Mouse (Mus musculus) liver, embryonic 14.5 days (tissue): ENCODE data around the gene Leap2. TPM values are rescaled to one million over a fixed set of nuclear protein-coding genes. Genes with fewer than 3 reads are reported as not detected.

ENCODE experiments used
- ATAC-seq: fragments of 200-750 bp; cut with Nextera tagmentation; 2 replicates; pipeline ENCODE4 v1.8.0; 2017; ENCODE audit warnings: moderate number of reproducible peaks, mild to moderate bottlenecking, moderate library complexity; ENCODE audit not compliant: insufficient read depth
- DNase-seq, 3 experiments: peaks; one replicate each; pipeline ENCODE4 v3.0.0-alpha.2; 2012 to 2013; ENCODE audit warnings: low read depth in 3 of 3, low spot score in 3 of 3
- H3K27ac ChIP-seq: fragments of 300-500 bp; sonication (generic); 2 replicates; pipeline ENCODE4 v1.5.1; 2014; ENCODE audit warnings: moderate library complexity, mild to moderate bottlenecking, control low read depth, inconsistent platforms
- H3K27me3 ChIP-seq: fragments of 300-500 bp; sonication (generic); 2 replicates; pipeline ENCODE4 v1.6.1; 2014; ENCODE audit warnings: mild to moderate bottlenecking, low read length, moderate library complexity; ENCODE audit not compliant: control insufficient read depth, insufficient read depth
- H3K36me3 ChIP-seq: fragments of 300-500 bp; sonication (generic); replicated peaks from 2 replicates; pipeline ENCODE4 v1.6.1; 2014; ENCODE audit warnings: low read depth; ENCODE audit not compliant: control insufficient read depth, insufficient read depth
- H3K4me1 ChIP-seq, 2 experiments: fragments of 200-500 bp in 1 of 2; fragments of 300-500 bp in 1 of 2; sonication (generic) in 1 of 2; replicated peaks; 2 replicates each; pipeline ENCODE4 v1.6.1; 2012 to 2014; ENCODE audit warnings: antibody characterized with exemption in 1 of 2, inconsistent platforms in 1 of 2, low read length in 1 of 2; ENCODE audit not compliant: control insufficient read depth in 2 of 2, insufficient read depth in 2 of 2
- H3K4me2 ChIP-seq: fragments of 300-500 bp; sonication (generic); 2 replicates; pipeline ENCODE4 v1.6.1; 2014; ENCODE audit warnings: low read depth, mild to moderate bottlenecking, control low read depth, moderate library complexity
- H3K4me3 ChIP-seq, 2 experiments: fragments of 200-500 bp in 1 of 2; fragments of 300-500 bp in 1 of 2; sonication (generic) in 1 of 2; 2 replicates each; pipeline ENCODE4 v1.5.1; 2012 to 2014; ENCODE audit warnings: low read depth in 2 of 2, low read length in 2 of 2, mild to moderate bottlenecking in 2 of 2, control low read depth in 1 of 2, inconsistent platforms in 1 of 2, moderate library complexity in 1 of 2; ENCODE audit not compliant: insufficient read depth in 1 of 2
- H3K9ac ChIP-seq: fragments of 300-500 bp; sonication (generic); replicated peaks from 2 replicates; pipeline ENCODE4 v1.6.1; 2014; ENCODE audit warnings: mild to moderate bottlenecking, control low read depth, moderate library complexity
- H3K9me3 ChIP-seq: fragments of 300-500 bp; sonication (generic); 2 replicates; pipeline ENCODE4 v1.6.1; 2016; ENCODE audit warnings: low read length, mixed read lengths; ENCODE audit not compliant: control insufficient read depth
- CTCF ChIP-seq: IDR thresholded peaks from 2 replicates; pipeline ENCODE4 v1.5.1; 2016; ENCODE audit warnings: antibody characterized with exemption, low read depth, control low read depth
- EP300 ChIP-seq: IDR thresholded peaks from 2 replicates; pipeline ENCODE4 v1.6.1; 2016; ENCODE audit warnings: antibody characterized with exemption, low read depth
- WGBS: fragments of 180-500 bp; shearing (Covaris S2); extraction: QIAGEN DNeasy Blood & Tissue Kit; methylation state at CpG from one replicate; pipeline ENCODE4 v1.1.7; 2014; ENCODE audit not compliant: insufficient replicate concordance; 5-methylcytosine and 5-hydroxymethylcytosine counted together
- microRNA-seq: library from miRNA; unstranded; fragments of <30 nt; microRNA quantifications from one replicate; pipeline ENCODE4, GENCODE M21; 2016
- polyA plus RNA-seq, 2 experiments: library from polyadenylated mRNA; depleted of rRNA in 1 of 2; stranded (reverse) in 1 of 2; unstranded in 1 of 2; fragments of >200 nt; fragmentation: Nextera tagmentation in 1 of 2; extraction: Ambion mirVana in 1 of 2; gene quantifications; 2 replicates each; pipeline versions ENCODE4 v1.2.1 to v1.2.3; 2012 to 2014

Leap2 gene
- polyA plus RNA-seq, 2 experiments = 16.3 to 42.7 TPM

DNA sequence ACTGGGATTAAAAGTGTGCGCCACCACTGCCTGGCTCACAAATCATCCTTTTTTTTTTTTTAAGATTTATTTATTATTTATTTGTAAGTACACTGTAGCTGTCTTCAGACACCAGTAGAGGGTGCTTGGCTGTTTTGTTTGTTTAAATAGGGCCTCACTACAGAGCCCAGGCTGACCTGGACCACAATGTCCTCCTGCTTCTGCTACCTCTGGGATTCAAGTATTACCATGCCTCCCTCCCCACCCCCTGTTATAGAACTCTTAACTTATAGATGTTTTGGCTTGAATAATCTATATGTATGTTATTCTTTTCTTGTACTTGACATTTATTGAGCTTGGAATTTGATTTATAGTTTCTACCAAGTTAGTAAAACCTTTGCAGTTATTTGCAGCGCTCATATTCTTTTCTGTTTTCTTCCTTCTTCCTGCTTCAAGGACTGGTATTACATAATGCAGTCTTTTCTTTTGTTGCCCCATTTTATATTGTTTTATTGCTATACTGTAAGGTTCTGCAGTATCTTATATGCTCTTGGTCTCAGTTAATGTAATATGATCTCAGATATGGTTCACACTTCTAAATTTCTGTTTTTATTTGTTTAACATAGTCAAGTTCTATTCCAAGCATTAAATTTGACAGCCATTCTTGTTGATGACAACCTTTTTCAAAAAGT, 39.1 kb downstream of the Leap2 start:
- ATAC-seq (no peak), DNase-seq (no peak)
- Histone ChIP-seq H3K4me3 (no peak overlapping the region), H3K4me1 (peaks cover 2 to 3% of the 10 kb centered on the region in 2 experiments), H3K27me3 (no peaks in the 10 kb centered on the region), H3K36me3 (peaks cover 3% of the 10 kb centered on the region), H3K9me3 (no peaks in the 10 kb centered on the region), H3K27ac (no peak overlapping the region), H3K4me2 (no peak overlapping the region), H3K9ac (no peak overlapping the region)
- TF ChIP-seq EP300 = no peak
- no peak for TF ChIP-seq CTCF
- 79% methylated on average over 2 of the region's 2 CpGs for WGBS

DNA sequence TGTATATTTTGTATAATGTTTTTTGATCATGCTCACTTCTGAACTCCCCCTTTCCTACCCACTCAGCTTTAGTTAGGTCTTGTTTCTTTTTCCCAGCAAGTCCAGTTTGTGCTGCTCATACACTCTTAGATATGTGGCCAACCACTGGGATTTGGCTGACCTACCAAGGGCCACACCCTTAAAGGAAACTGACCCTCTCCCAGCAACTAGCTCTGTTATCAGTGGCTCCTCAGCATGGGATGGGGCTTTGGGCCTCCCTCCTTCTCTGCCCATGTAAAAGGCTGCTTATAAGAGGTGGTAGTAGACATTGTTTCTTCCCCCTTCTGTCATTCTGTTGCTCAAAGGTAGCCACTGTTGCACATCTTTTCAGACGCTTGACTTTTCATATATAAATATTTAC, 44.1 kb downstream of the Leap2 start:
- WGBS = 50% methylated on average over 1 of the region's 1 CpGs
- Histone ChIP-seq H3K27ac (no peak overlapping the region), H3K4me1 (peaks cover 4% of the 10 kb centered on the region in 2 experiments), H3K4me3 (no peak overlapping the region), H3K4me2 (peak overlapping the region; percentile 31; the same call in 1 of the 2 replicates), H3K9ac (no peak overlapping the region; the same call in 1 of the 2 replicates), H3K9me3 (no peaks in the 10 kb centered on the region), H3K27me3 (no peaks in the 10 kb centered on the region), H3K36me3 (peaks cover under 1% of the 10 kb centered on the region)
- TF ChIP-seq EP300 (no peak), CTCF (no peak)
- ATAC-seq (no peak; the same call in 1 of the 2 replicates), DNase-seq (no peak)

Small RNAs within 50 kb of the gene (microRNA-seq; reads per million reads assigned to microRNA genes)
- not detected for gene Mir6920

Other genes with a start within 250 kb of the Leap2 start
- gene Hspa4, start 122.7 kb downstream of the Leap2 start, polyA plus RNA-seq (2012; rRNA removed) = 14.4 and 26.6 TPM in 2 replicates
- 47.0 and 50.3 TPM in 2 replicates for gene Hspa4, start 122.7 kb downstream of the Leap2 start, polyA plus RNA-seq (2014; fragmentation: Nextera tagmentation; extraction: Ambion mirVana)
- gene Zcchc10, start 98.5 kb downstream of the Leap2 start, polyA plus RNA-seq (2012; rRNA removed) = 5.7 and 7.6 TPM in 2 replicates
- 10.7 and 12.3 TPM in 2 replicates for gene Zcchc10, start 98.5 kb downstream of the Leap2 start, polyA plus RNA-seq (2014; fragmentation: Nextera tagmentation; extraction: Ambion mirVana)
- gene Aff4, start 72.3 kb downstream of the Leap2 start, polyA plus RNA-seq (2012; rRNA removed) = 3.1 and 4.0 TPM in 2 replicates
- 7.2 and 8.7 TPM in 2 replicates for gene Aff4, start 72.3 kb downstream of the Leap2 start, polyA plus RNA-seq (2014; fragmentation: Nextera tagmentation; extraction: Ambion mirVana)
- 117 and 237 TPM in 2 replicates for gene Uqcrq, start 7.7 kb upstream of the Leap2 start, polyA plus RNA-seq (2012; rRNA removed)
- 631 and 677 TPM in 2 replicates for gene Uqcrq, start 7.7 kb upstream of the Leap2 start, polyA plus RNA-seq (2014; fragmentation: Nextera tagmentation; extraction: Ambion mirVana)
- 0.12 and 0.24 TPM in 2 replicates for gene Gdf9, start 7.9 kb upstream of the Leap2 start, polyA plus RNA-seq (2012; rRNA removed)
- 0.25 and 0.41 TPM in 2 replicates for gene Gdf9, start 7.9 kb upstream of the Leap2 start, polyA plus RNA-seq (2014; fragmentation: Nextera tagmentation; extraction: Ambion mirVana)
- gene Gm10447, start 33.9 kb upstream of the Leap2 start, polyA plus RNA-seq (2012; rRNA removed) = 0.15 and 0.19 TPM in 2 replicates
- not detected in 2 replicates for gene Gm10447, start 33.9 kb upstream of the Leap2 start, polyA plus RNA-seq (2014; fragmentation: Nextera tagmentation; extraction: Ambion mirVana)
- gene Shroom1, start 34.0 kb upstream of the Leap2 start, polyA plus RNA-seq (2012; rRNA removed) = 1.5 and 1.7 TPM in 2 replicates
- gene Shroom1, start 34.0 kb upstream of the Leap2 start, polyA plus RNA-seq (2014; fragmentation: Nextera tagmentation; extraction: Ambion mirVana) = 1.6 and 1.7 TPM in 2 replicates
- not detected in 2 replicates for gene Gm9837, start 47.3 kb upstream of the Leap2 start, polyA plus RNA-seq (2012; rRNA removed)
- gene Gm9837, start 47.3 kb upstream of the Leap2 start, polyA plus RNA-seq (2014; fragmentation: Nextera tagmentation; extraction: Ambion mirVana) = not detected in 2 replicates
- 0.10 and 0.27 TPM in 2 replicates for gene Gm9945, start 57.0 kb upstream of the Leap2 start, polyA plus RNA-seq (2012; rRNA removed)
- 0.46 and 0.56 TPM in 2 replicates for gene Gm9945, start 57.0 kb upstream of the Leap2 start, polyA plus RNA-seq (2014; fragmentation: Nextera tagmentation; extraction: Ambion mirVana)
- 15.4 and 15.5 TPM in 2 replicates for gene Sowaha, start 57.1 kb upstream of the Leap2 start, polyA plus RNA-seq (2012; rRNA removed)
- gene Sowaha, start 57.1 kb upstream of the Leap2 start, polyA plus RNA-seq (2014; fragmentation: Nextera tagmentation; extraction: Ambion mirVana) = 13.1 and 13.8 TPM in 2 replicates
- gene Sept8, start 96.1 kb upstream of the Leap2 start, polyA plus RNA-seq (2012; rRNA removed) = 25.4 and 33.1 TPM in 2 replicates
- 18.3 and 21.5 TPM in 2 replicates for gene Sept8, start 96.1 kb upstream of the Leap2 start, polyA plus RNA-seq (2014; fragmentation: Nextera tagmentation; extraction: Ambion mirVana)
- gene Kif3a, start 144.2 kb upstream of the Leap2 start, polyA plus RNA-seq (2012; rRNA removed) = 2.1 and 3.3 TPM in 2 replicates
- 6.4 and 7.7 TPM in 2 replicates for gene Kif3a, start 144.2 kb upstream of the Leap2 start, polyA plus RNA-seq (2014; fragmentation: Nextera tagmentation; extraction: Ambion mirVana)
- gene Il4, start 195.5 kb upstream of the Leap2 start, polyA plus RNA-seq (2012; rRNA removed) = 0.26 and 0.27 TPM in 2 replicates
- 0.61 and 0.73 TPM in 2 replicates for gene Il4, start 195.5 kb upstream of the Leap2 start, polyA plus RNA-seq (2014; fragmentation: Nextera tagmentation; extraction: Ambion mirVana)
- 0.04 TPM in 1 of 2 replicates, not detected in the other for gene Il13, start 211.5 kb upstream of the Leap2 start, polyA plus RNA-seq (2012; rRNA removed)
- not detected in 2 replicates for gene Il13, start 211.5 kb upstream of the Leap2 start, polyA plus RNA-seq (2014; fragmentation: Nextera tagmentation; extraction: Ambion mirVana)